Mouse (Mus musculus) effector memory CD4-positive, alpha-beta T cell, adult 5 months (primary cell): ENCODE results near the gene Zfp131. TPM values are rescaled to one million over a fixed set of nuclear protein-coding genes. Genes with fewer than 3 reads are reported as not detected.

Experiments
- polyA plus RNA-seq: library from polyadenylated mRNA; unstranded; fragments of 100-300 nt; shearing (Covaris generic); gene quantifications from one replicate; pipeline ENCODE4 v1.2.1, GENCODE M21; 2017

Zfp131 gene
- polyA plus RNA-seq = 64.9 TPM

DNA sequence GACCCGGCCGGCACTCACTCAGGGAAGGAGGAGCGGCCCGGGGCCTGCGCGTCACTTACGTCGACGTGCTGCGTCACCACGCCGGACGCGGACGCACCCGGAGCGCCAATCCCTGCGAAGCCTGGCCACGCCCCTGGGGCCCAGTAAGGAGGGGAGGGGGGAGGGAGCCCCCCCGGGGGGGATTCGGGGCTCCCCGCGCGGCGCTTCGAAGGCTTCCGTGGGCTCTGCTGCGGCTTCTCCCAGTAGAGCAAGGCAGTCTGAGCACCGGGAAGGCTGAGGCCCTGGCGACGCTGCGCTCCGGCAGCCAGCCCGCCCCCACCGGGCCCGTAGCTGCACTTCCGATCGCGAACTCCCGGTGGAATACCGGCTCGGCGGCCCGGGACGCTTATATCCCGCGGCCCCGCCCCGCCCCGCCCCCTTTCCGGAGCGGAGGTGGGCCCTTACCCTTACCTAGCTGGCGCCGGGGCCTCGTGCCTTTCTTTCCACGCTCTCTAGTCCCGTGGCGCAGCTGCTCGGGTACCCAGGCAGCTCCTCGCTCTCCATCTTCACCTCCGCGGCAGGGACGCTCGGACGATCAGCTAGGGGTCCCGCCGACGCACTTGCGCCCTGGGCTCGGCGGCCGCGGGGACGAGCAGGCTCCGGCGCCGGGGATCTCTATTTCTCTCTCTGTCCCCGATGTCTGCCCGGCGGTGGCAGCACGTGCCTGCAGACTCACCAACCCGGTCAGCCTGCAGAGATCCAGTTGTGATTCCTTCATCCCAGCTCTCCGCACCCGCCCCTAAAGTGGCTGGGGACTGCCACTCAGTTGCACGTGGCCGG, at the start of gene Zfp131:
TSS of gene Zfp131 (minus strand) at position 129 of the 819 bp plus-strand sequence.

DNA sequence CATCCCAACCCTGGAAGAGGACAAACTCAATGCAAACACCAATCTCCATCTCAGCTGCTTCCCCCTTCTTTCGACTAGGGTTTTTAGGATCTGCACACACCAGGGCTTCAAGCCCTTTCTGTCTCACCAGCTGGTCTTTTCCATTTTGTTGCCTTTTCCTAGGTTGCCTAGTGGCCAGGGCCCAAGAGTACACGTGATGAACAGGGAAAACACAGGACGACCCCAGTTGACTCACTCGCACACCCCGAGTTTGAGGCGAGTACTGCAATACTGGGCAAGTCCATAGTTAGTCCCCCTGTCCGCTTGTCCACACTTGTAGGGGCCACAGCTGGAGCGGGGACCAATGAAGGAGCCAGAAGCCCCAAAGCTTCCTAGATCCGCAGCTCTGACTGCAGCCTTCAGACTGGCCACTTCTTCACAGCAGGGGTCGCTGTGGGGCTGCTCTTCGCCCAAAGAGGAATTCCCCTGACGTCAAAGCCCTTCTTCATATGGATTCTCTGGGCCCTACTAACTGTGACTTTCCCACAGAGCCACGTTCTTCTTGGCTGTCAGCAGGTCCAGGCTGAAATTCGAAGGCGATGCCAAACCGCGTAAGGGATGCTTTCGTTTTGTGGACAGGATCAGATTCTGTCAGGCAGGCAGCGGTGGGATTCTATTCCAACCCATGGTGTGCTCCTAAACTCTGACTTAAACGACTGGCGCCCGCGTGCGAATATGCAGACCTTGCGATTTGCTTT, 44.8 kb upstream of the Zfp131 start, which contains the start of gene D13Ertd608e:
TSS of gene D13Ertd608e (plus strand) at position 687 of the 737 bp plus-strand sequence.

GRCm38 (mm10) chr13:119830116-119830515, 39.4 kb upstream of the Zfp131 start, which contains the start of gene AF067063:
TSS of gene AF067063 (minus strand) at chr13:119830216.

GRCm38 (mm10) chr13:119755681-119756471, 34.8 kb downstream of the Zfp131 start, which contains the start of gene Nim1k:
TSS of gene Nim1k (minus strand) at chr13:119755882.

Other genes with a start within 250 kb of the Zfp131 start
- not detected for gene Ccl28, start 167.1 kb downstream of the Zfp131 start, polyA plus RNA-seq
- 86.2 TPM for gene Hmgcs1, start 100.5 kb downstream of the Zfp131 start, polyA plus RNA-seq
- gene Nim1k, start 35.0 kb downstream of the Zfp131 start, polyA plus RNA-seq = 0.07 TPM
- gene AF067063, start 39.3 kb upstream of the Zfp131 start, polyA plus RNA-seq = not detected
- gene D13Ertd608e, start 45.1 kb upstream of the Zfp131 start, polyA plus RNA-seq = not detected
- gene Tcstv1, start 103.9 kb upstream of the Zfp131 start, polyA plus RNA-seq = not detected
- gene Gm21761, start 138.4 kb upstream of the Zfp131 start, polyA plus RNA-seq = not detected
- not detected for gene B020031M17Rik, start 159.9 kb upstream of the Zfp131 start, polyA plus RNA-seq
- not detected for gene Gm36079, start 236.1 kb upstream of the Zfp131 start, polyA plus RNA-seq